Mouse (Mus musculus): ENCODE measurements around the gene Gm17093. TPM values are rescaled to one million over a fixed set of nuclear protein-coding genes. Genes with fewer than 3 reads are reported as not detected.

The Gm17093 gene
- not detected for polyA plus RNA-seq (2015; fragmentation: Illumina TruSeq; extraction: RNeasy Lipid Tissue Mini Kit (QIAGEN cat#74804); ENCODE audit: low read depth, low replicate concordance)

DNA sequence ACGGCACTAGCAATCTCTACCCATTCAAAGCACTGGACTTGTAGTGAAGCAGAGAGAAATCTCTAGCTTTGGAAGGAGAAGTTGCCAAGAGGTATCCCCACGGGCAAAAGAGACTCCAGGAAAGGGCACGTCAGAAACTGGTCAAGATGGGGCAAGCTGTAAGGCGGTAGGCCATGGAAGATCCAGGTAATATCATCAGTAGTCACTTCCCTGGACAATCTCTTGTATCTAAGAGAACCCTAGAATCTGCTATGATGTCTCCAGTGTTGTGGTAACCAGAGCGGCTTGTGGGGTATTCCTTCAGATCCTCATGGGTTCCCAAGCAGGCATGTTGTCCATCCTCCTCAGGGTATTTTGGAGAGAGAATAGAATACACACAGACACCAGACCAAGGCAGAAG is at the start of gene Gm17093:
Gm17093 (plus strand) TSS at position 301 of the 400 bp plus-strand sequence.

DNA sequence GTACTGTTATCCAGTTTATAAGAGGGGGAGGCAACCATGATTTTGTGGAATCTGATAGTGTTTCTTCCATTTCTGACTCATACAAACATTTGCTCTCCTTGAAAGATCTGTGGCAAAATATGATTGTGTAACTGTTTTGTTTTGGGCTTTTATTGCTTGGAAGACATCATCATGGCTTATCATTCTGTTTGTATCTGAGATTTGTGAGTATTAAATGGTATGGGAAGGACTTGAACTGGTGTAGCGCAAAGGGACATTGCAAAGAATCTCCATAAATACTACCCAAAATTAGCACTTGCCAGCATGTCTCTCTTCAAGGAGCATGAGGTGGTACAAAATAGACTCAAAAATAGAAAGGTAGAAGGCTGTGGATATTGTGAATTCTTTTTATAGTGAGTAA is 25.9 kb upstream of the Gm17093 start, which contains the start of gene BC061237:
BC061237 (plus strand) TSS at position 301 of the 400 bp plus-strand sequence.

Other genes with a start within 250 kb of the Gm17093 start
- not detected for gene Gm8220, start 232.7 kb upstream of the Gm17093 start, polyA plus RNA-seq (2015; fragmentation: Illumina TruSeq; extraction: RNeasy Lipid Tissue Mini Kit (QIAGEN cat#74804); ENCODE audit: low read depth, low replicate concordance)
- gene Gm5930, start 179.7 kb upstream of the Gm17093 start, polyA plus RNA-seq (2015; fragmentation: Illumina TruSeq; extraction: RNeasy Lipid Tissue Mini Kit (QIAGEN cat#74804); ENCODE audit: low read depth, low replicate concordance): not detected
- not detected for gene Gm8229, start 152.9 kb upstream of the Gm17093 start, polyA plus RNA-seq (2015; fragmentation: Illumina TruSeq; extraction: RNeasy Lipid Tissue Mini Kit (QIAGEN cat#74804); ENCODE audit: low read depth, low replicate concordance)
- gene Gm3371, start 107.6 kb upstream of the Gm17093 start, polyA plus RNA-seq (2015; fragmentation: Illumina TruSeq; extraction: RNeasy Lipid Tissue Mini Kit (QIAGEN cat#74804); ENCODE audit: low read depth, low replicate concordance): not detected
- not detected for gene Gm8232, start 84.6 kb upstream of the Gm17093 start, polyA plus RNA-seq (2015; fragmentation: Illumina TruSeq; extraction: RNeasy Lipid Tissue Mini Kit (QIAGEN cat#74804); ENCODE audit: low read depth, low replicate concordance)
- gene BC061237, start 25.8 kb upstream of the Gm17093 start, polyA plus RNA-seq (2015; fragmentation: Illumina TruSeq; extraction: RNeasy Lipid Tissue Mini Kit (QIAGEN cat#74804); ENCODE audit: low read depth, low replicate concordance): not detected
- gene Gm8247, start 64.9 kb downstream of the Gm17093 start, polyA plus RNA-seq (2015; fragmentation: Illumina TruSeq; extraction: RNeasy Lipid Tissue Mini Kit (QIAGEN cat#74804); ENCODE audit: low read depth, low replicate concordance): not detected
- gene Gm5624, start 109.7 kb downstream of the Gm17093 start, polyA plus RNA-seq (2015; fragmentation: Illumina TruSeq; extraction: RNeasy Lipid Tissue Mini Kit (QIAGEN cat#74804); ENCODE audit: low read depth, low replicate concordance): not detected
- not detected for gene Gm8257, start 188.2 kb downstream of the Gm17093 start, polyA plus RNA-seq (2015; fragmentation: Illumina TruSeq; extraction: RNeasy Lipid Tissue Mini Kit (QIAGEN cat#74804); ENCODE audit: low read depth, low replicate concordance)
- not detected for gene Gm8267, start 232.1 kb downstream of the Gm17093 start, polyA plus RNA-seq (2015; fragmentation: Illumina TruSeq; extraction: RNeasy Lipid Tissue Mini Kit (QIAGEN cat#74804); ENCODE audit: low read depth, low replicate concordance)